Mouse (Mus musculus) liver, embryonic 12.5 days (tissue): Measurements from ENCODE around the gene Spen. TPM values are rescaled to one million over a fixed set of nuclear protein-coding genes. Genes with fewer than 3 reads are reported as not detected.

ENCODE experiments used
- ATAC-seq: fragments of 200-750 bp; cut with Nextera tagmentation; 2 replicates; pipeline ENCODE4 v1.8.0; 2017; ENCODE audit warnings: moderate number of reproducible peaks, mild to moderate bottlenecking, moderate library complexity
- H3K27ac ChIP-seq: fragments of 300-500 bp; sonication (generic); 2 replicates; pipeline ENCODE4 v1.5.1; 2016; ENCODE audit warnings: mild to moderate bottlenecking
- H3K27me3 ChIP-seq: fragments of 300-500 bp; sonication (generic); replicated peaks from 2 replicates; pipeline ENCODE4 v1.6.1; 2016; ENCODE audit warnings: mild to moderate bottlenecking, moderate library complexity
- H3K36me3 ChIP-seq: fragments of 300-500 bp; sonication (generic); 2 replicates; pipeline ENCODE4 v1.6.1; 2016; ENCODE audit warnings: mild to moderate bottlenecking, moderate library complexity
- H3K4me1 ChIP-seq: fragments of 300-500 bp; sonication (generic); 2 replicates; pipeline ENCODE4 v1.6.1; 2016
- H3K4me2 ChIP-seq: fragments of 300-500 bp; sonication (generic); 2 replicates; pipeline ENCODE4 v1.6.1; 2016; ENCODE audit warnings: mild to moderate bottlenecking, moderate library complexity
- H3K4me3 ChIP-seq: fragments of 300-500 bp; sonication (generic); 2 replicates; pipeline ENCODE4 v1.5.1; 2016; ENCODE audit warnings: mild to moderate bottlenecking, moderate library complexity
- H3K9ac ChIP-seq: fragments of 300-500 bp; sonication (generic); 2 replicates; pipeline ENCODE4 v1.6.1; 2016; ENCODE audit warnings: mild to moderate bottlenecking, moderate library complexity
- H3K9me3 ChIP-seq: fragments of 300-500 bp; sonication (generic); replicated peaks from 2 replicates; pipeline ENCODE4 v1.6.1; 2016; ENCODE audit warnings: mild to moderate bottlenecking, moderate library complexity
- WGBS: fragments of 180-500 bp; shearing (Covaris S2); methylation state at CpG from one replicate; pipeline ENCODE4 v1.1.7; 2016; ENCODE audit not compliant: insufficient replicate concordance; 5-methylcytosine and 5-hydroxymethylcytosine counted together
- polyA plus RNA-seq: library from polyadenylated mRNA; unstranded; fragments of >200 nt; fragmentation: Nextera tagmentation; extraction: Ambion mirVana; gene quantifications from 2 replicates; pipeline ENCODE4 v1.2.1, GENCODE M21; 2016

The Spen gene
- polyA plus RNA-seq, 1 experiment from 2014 or later = 9.1 TPM

GRCm38 (mm10) chr4:141439083-141439803, 99.2 kb downstream of the Spen start:
- Histone ChIP-seq H3K27me3 (no peaks in the 10 kb centered on the region), H3K9ac (no peak overlapping the region), H3K4me1 (peaks cover 11% of the 10 kb centered on the region), H3K27ac (no peak overlapping the region), H3K4me3 (no peak overlapping the region), H3K4me2 (no peak overlapping the region), H3K36me3 (no peaks in the 10 kb centered on the region), H3K9me3 (no peaks in the 10 kb centered on the region)
- ATAC-seq = no peak
- 74% methylated on average over 12 of the region's 12 CpGs for WGBS

DNA sequence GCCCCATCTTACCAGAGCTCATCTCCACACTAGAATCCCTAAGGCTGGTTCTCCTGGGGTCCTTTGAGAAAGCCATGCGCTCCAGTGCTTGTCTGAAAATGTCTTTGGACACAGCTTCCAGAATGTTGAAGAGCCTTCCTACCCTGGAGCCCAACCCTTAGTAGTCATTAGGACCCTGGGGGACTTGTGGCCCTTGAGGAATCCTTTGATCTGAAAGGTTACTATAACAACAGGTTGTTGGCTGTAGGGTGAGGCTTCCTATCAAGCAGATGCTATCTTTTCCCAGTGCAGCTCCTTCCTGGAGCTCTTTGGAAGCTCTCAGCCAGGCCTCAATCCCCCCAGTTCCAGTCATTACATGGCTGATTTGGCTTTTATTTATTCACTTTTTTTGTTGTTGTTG, 102.4 kb downstream of the Spen start, which contains the start of gene Srarp:
Srarp (minus strand) TSS at position 132 of the 400 bp plus-strand sequence.
- ATAC-seq = no peak
- H3K9ac ChIP-seq = no peak within 1 kb of the TSS
- no peaks in the 10 kb centered on the region for H3K36me3 ChIP-seq
- WGBS = 67% methylated on average over 1 of the region's 1 CpGs
- no peak within 1 kb of the TSS for H3K4me3 ChIP-seq
- H3K9me3 ChIP-seq = no peaks in the 10 kb centered on the region
- no peak within 1 kb of the TSS for H3K4me2 ChIP-seq
- no peak within 1 kb of the TSS for H3K27ac ChIP-seq
- no peaks in the 10 kb centered on the region for H3K4me1 ChIP-seq
- peaks cover 10% of the 10 kb centered on the region; the same call in 1 of the 2 replicates for H3K27me3 ChIP-seq

GRCm38 (mm10) chr4:141433191-141433590, 105.2 kb downstream of the Spen start:
- Histone ChIP-seq H3K9ac (no peak overlapping the region), H3K36me3 (no peaks in the 10 kb centered on the region), H3K4me1 (no peaks in the 10 kb centered on the region), H3K27ac (no peak overlapping the region), H3K9me3 (no peaks in the 10 kb centered on the region), H3K4me2 (no peak overlapping the region), H3K27me3 (peaks cover 25% of the 10 kb centered on the region), H3K4me3 (no peak overlapping the region)
- 69% methylated on average over 18 of the region's 18 CpGs for WGBS
- ATAC-seq = no peak

DNA sequence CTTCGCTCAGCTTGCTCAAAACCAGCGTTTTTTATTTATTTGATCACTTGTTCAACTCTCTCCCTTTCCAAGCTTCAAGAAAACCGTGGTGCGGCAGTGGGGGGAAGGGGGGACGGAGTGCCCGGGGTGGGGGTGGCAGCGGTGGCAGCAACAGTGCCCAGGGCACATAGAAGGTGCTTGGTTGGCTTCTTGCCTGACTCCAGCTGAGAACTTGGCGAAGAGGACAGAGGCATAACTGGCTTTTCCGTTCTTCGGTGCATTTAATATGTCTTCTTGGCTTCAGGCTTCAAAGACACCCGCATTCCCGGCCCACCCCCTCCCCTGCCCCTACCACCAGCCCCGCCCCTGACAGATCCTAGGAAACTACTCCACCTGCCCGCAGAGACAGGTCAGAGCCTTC, 105.7 kb downstream of the Spen start:
- ATAC-seq = no peak
- WGBS = 56% methylated on average over 14 of the region's 14 CpGs
- H3K36me3 ChIP-seq = no peaks in the 10 kb centered on the region
- H3K4me2 ChIP-seq = no peak overlapping the region
- no peak overlapping the region for H3K9ac ChIP-seq
- no peak overlapping the region for H3K27ac ChIP-seq
- H3K4me3 ChIP-seq = no peak overlapping the region
- H3K9me3 ChIP-seq = no peaks in the 10 kb centered on the region
- no peaks in the 10 kb centered on the region for H3K4me1 ChIP-seq
- peaks cover 31% of the 10 kb centered on the region for H3K27me3 ChIP-seq

- no peak for ATAC-seq
- 30% methylated on average over 9 of the region's 9 CpGs for WGBS
- H3K9me3 ChIP-seq = no peaks in the 10 kb centered on the region
- H3K27ac ChIP-seq = no peak overlapping the region
- no peak overlapping the region for H3K4me2 ChIP-seq
- peaks cover 46% of the 10 kb centered on the region for H3K27me3 ChIP-seq
- peaks cover 2% of the 10 kb centered on the region; the same call in 1 of the 2 replicates for H3K4me1 ChIP-seq
- H3K36me3 ChIP-seq = no peaks in the 10 kb centered on the region
- no peak overlapping the region for H3K4me3 ChIP-seq
- no peak overlapping the region for H3K9ac ChIP-seq
Measured at GRCm38 (mm10) chr4:141430997-141431396, 107.4 kb downstream of the Spen start.

DNA sequence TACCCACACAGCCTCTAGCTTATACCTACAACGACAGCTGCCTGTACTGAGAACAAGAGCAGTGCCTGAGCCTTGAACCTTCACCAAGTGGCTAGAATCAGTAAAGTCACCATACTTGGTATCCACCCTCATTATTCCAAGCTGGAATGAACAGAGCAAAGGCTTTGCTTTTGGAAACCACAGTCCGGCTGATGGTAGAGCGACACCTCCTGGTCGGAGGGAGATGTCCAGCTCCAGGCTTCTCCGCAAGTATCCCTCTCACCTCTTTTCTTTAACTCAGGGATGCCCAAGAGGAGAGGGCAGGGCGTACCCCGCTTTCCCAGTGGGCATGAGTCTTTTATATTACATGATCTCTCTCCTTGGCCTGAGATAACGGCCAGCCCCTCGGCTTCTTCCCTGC, 108.5 kb downstream of the Spen start:
- Histone ChIP-seq H3K9ac (no peak overlapping the region), H3K36me3 (no peaks in the 10 kb centered on the region), H3K4me1 (peaks cover 9% of the 10 kb centered on the region; the same call in 1 of the 2 replicates), H3K9me3 (no peaks in the 10 kb centered on the region), H3K4me3 (no peak overlapping the region), H3K4me2 (no peak overlapping the region), H3K27me3 (peaks cover 58% of the 10 kb centered on the region), H3K27ac (no peak overlapping the region)
- ATAC-seq = no peak
- 41% methylated on average over 9 of the region's 9 CpGs for WGBS

DNA sequence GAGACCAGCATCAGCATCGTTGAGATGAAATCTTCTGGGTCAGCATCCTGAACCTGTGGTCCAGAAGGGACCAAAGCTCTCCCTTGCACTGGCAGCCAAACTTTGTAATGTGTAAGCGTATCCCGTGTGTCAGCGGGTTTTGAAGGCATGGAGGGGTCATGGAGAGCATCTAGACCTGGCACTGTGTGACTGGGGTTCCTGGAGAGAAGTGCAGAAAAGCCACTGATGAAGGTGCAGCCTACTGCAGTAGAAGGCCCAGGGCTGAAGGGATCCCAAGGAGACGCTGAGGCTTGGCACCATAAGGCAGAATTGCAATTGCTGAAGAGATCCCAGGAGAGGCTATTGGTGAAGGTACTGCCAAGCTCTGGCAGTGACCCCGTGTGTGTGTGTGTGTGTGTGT, 109.0 kb downstream of the Spen start:
- Histone ChIP-seq H3K4me1 (peaks cover 9% of the 10 kb centered on the region; the same call in 1 of the 2 replicates), H3K4me3 (no peak overlapping the region), H3K27ac (no peak overlapping the region), H3K36me3 (no peaks in the 10 kb centered on the region), H3K4me2 (no peak overlapping the region), H3K9me3 (no peaks in the 10 kb centered on the region), H3K27me3 (peaks cover 62% of the 10 kb centered on the region), H3K9ac (no peak overlapping the region)
- no peak for ATAC-seq
- 61% methylated on average over 6 of the region's 6 CpGs for whole genome bisulfite sequencing

GRCm38 (mm10) chr4:141427921-141428320, 110.5 kb downstream of the Spen start:
- no peaks in the 10 kb centered on the region for H3K9me3 ChIP-seq
- H3K27me3 ChIP-seq = peaks cover 77% of the 10 kb centered on the region
- H3K9ac ChIP-seq = no peak overlapping the region
- H3K4me1 ChIP-seq = peaks cover 9% of the 10 kb centered on the region; the same call in 1 of the 2 replicates
- ATAC-seq = no peak
- H3K4me2 ChIP-seq = no peak overlapping the region
- no peak overlapping the region for H3K27ac ChIP-seq
- no peaks in the 10 kb centered on the region for H3K36me3 ChIP-seq
- 72% methylated on average over 13 of the region's 13 CpGs for WGBS
- no peak overlapping the region for H3K4me3 ChIP-seq

DNA sequence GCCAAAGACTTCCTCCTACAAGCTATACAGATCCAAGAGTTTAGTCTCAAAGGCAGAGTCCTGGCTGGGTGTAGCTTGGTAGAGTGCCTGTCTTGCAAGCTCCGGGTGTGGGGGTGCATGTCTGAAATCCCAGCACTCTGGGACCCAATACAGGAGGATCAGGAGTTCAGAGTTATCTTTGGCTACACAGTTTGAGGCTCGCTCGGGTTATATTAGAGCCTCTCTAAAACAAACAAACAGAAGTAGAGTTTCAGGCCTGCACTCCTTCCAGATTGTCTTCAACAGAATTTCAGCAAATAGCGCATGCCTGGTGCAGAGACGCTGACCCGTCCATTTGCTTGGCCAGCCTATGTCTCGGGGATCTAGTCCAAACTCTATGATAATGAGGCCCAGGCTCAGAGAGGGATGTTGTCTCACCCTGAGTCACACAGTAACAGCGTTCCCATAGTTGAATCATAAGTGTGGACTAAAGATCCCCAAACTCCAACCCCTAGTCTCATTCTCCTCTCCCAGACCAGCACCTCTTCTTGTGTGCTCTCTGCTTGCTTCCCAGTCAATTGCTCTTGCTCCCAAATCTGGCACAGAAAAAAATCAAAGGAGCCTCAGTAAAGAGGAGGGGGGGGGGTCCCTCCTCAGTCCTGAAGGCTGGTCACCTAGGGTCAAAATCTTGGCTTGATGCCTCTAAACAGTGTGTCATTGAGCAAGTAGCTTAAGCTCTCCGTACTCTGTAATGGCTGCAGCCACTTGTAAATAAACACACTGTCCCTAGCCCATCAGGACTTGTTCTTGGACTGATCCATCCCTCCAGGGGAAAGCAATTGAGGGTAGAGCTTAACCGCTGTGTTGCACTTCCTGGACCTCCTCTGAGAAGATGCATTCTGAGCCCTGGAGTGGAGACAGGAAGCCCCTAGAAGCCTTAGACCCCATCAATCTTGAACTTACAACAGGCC, 111.3 kb downstream of the Spen start:
- Histone ChIP-seq H3K9ac (no peak overlapping the region), H3K27ac (no peak overlapping the region), H3K4me2 (no peak overlapping the region), H3K4me1 (peaks cover 9% of the 10 kb centered on the region; the same call in 1 of the 2 replicates), H3K9me3 (no peaks in the 10 kb centered on the region), H3K4me3 (no peak overlapping the region), H3K27me3 (peaks cover 83% of the 10 kb centered on the region), H3K36me3 (no peaks in the 10 kb centered on the region)
- no peak for ATAC-seq
- WGBS = 68% methylated on average over 10 of the region's 10 CpGs

DNA sequence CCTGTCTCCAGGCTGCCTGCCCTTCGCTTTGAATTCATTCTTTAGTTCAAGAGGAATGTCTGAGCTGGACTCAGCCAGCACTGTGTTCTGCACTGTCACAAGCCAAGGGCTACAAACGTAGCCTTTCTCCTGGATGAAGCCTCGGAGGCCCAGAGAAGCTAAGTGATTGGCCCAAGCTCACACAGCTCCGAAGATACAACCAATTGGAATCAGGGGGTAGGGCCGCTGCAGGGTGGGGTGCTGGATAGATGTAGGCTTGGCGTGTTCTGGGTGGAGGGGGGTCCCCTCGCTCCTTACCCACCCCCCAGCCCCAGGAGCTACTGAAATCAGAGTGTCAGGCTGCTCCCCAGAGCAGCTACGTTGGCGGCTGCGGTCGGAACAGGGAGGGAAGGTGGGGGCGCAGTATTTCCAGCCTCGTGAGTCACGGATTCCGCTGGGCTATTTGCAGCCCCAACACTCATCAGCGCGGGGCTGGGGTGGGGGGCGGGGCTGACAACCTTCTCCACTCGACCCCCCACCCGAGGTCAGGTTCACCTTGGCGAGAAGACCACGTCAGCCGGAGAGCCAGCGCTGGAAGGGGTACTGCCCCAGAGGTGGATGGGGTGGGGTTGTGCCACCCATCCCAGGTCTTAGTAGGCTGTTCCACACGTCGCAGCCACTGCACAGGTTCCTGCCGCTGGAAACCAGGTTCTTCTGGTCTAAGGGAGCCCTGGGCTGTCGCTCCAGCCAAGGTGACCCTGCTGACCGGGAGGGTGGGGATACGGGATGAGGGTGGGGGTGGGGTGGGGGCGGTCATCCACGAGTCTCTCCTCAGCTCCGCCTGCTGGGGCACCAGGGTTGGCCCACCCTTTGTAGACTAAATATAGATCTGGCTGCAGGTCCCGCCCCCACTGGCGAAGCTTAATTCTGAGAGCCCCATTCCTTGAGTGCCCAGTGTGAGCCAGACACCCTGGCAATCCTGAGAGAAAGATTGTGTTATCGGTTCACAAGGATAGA, 112.6 kb downstream of the Spen start:
- peaks cover 86% of the 10 kb centered on the region for H3K27me3 ChIP-seq
- peak overlapping the region; percentile 26 for H3K4me3 ChIP-seq
- peak; percentile 45; the same call in 1 of the 2 replicates for ATAC-seq
- WGBS = 7% methylated on average over 33 of the region's 36 CpGs
- H3K4me2 ChIP-seq = peak overlapping the region; percentile 63
- H3K9ac ChIP-seq = peak overlapping the region; percentile 2; the same call in 1 of the 2 replicates
- H3K36me3 ChIP-seq = no peaks in the 10 kb centered on the region
- no peaks in the 10 kb centered on the region for H3K9me3 ChIP-seq
- H3K4me1 ChIP-seq = peaks cover 16% of the 10 kb centered on the region
- H3K27ac ChIP-seq = no peak overlapping the region

- H3K9ac ChIP-seq = no peak overlapping the region
- H3K4me3 ChIP-seq = no peak overlapping the region
- ATAC-seq = no peak
- H3K27ac ChIP-seq = no peak overlapping the region
- peaks cover 94% of the 10 kb centered on the region for H3K27me3 ChIP-seq
- no peak overlapping the region for H3K4me2 ChIP-seq
- 68% methylated on average over 13 of the region's 13 CpGs for WGBS
- H3K9me3 ChIP-seq = no peaks in the 10 kb centered on the region
- H3K36me3 ChIP-seq = no peaks in the 10 kb centered on the region
- peaks cover 26% of the 10 kb centered on the region for H3K4me1 ChIP-seq
Measured at GRCm38 (mm10) chr4:141423691-141424431, 114.5 kb downstream of the Spen start.
